Mouse (Mus musculus): ENCODE data around the gene Gabarapl1.

Gene Gabarapl1

GRCm38 (mm10) chr6:129538555-129538954 is 5.6 kb downstream of the Gabarapl1 start:
- DNase-seq, result no peak

GRCm38 (mm10) chr6:129541931-129542330 is 9.0 kb downstream of the Gabarapl1 start:
- DNase-seq, result no peak

GRCm38 (mm10) chr6:129542540-129542939 is 9.6 kb downstream of the Gabarapl1 start:
- no peak for DNase-seq

- peak; percentile 77 for DNase-seq
Measured at GRCm38 (mm10) chr6:129543709-129544606, 11.0 kb downstream of the Gabarapl1 start.

- DNase-seq, result no peak
Measured at GRCm38 (mm10) chr6:129547277-129547676, 14.3 kb downstream of the Gabarapl1 start.

GRCm38 (mm10) chr6:129548009-129548408 is 15.0 kb downstream of the Gabarapl1 start:
- no peak for DNase-seq

GRCm38 (mm10) chr6:129557298-129558023 is 24.5 kb downstream of the Gabarapl1 start:
- no peak for DNase-seq

- DNase-seq, result peak; percentile 76
Measured at GRCm38 (mm10) chr6:129558946-129559640, 26.1 kb downstream of the Gabarapl1 start.

- DNase-seq, result no peak
Measured at GRCm38 (mm10) chr6:129559641-129560027, 26.7 kb downstream of the Gabarapl1 start.

- DNase-seq, result no peak
Measured at GRCm38 (mm10) chr6:129565257-129565656, 32.3 kb downstream of the Gabarapl1 start.

GRCm38 (mm10) chr6:129575315-129575714 is 42.4 kb downstream of the Gabarapl1 start:
- no peak for DNase-seq

- no peak for DNase-seq
Measured at GRCm38 (mm10) chr6:129577605-129578004, 44.6 kb downstream of the Gabarapl1 start, which contains the start of gene Klre1. TSS of gene Klre1 (plus strand) at chr6:129577905.

GRCm38 (mm10) chr6:129581274-129581673 is 48.3 kb downstream of the Gabarapl1 start:
- DNase-seq, result no peak

GRCm38 (mm10) chr6:129581896-129582295 is 48.9 kb downstream of the Gabarapl1 start:
- DNase-seq, result no peak

- no peak for DNase-seq
Measured at GRCm38 (mm10) chr6:129583014-129583413, 50.1 kb downstream of the Gabarapl1 start.

GRCm38 (mm10) chr6:129591508-129591907 is 58.5 kb downstream of the Gabarapl1 start, which contains the start of gene Klrd1:
TSS of gene Klrd1 (plus strand) at chr6:129591782.
- no peak for DNase-seq

Measured in lung, postnatal 14 days (tissue).